Mouse (Mus musculus) ES-E14 (cell line): ENCODE data around the gene Tm2d3. TPM values are rescaled to one million over a fixed set of nuclear protein-coding genes. Genes with fewer than 3 reads are reported as not detected.

ENCODE experiments used
- DNase-seq: peaks from one replicate; pipeline ENCODE4 v3.0.0-alpha.2; 2013; ENCODE audit warnings: low read depth, low spot score
- H3K27ac ChIP-seq: 2 replicates; pipeline ENCODE4 v1.5.1; 2012; ENCODE audit warnings: low read depth, mild to moderate bottlenecking, low read length, moderate library complexity, mixed read lengths; ENCODE audit not compliant: poor library complexity, insufficient read depth, severe bottlenecking
- H3K36me3 ChIP-seq: 2 replicates; pipeline ENCODE4 v1.6.1; 2012; ENCODE audit warnings: mild to moderate bottlenecking, low read length, moderate library complexity, mixed read lengths; ENCODE audit not compliant: control insufficient read depth, poor library complexity, insufficient read depth, severe bottlenecking
- H3K4me1 ChIP-seq, 2 experiments: fragments of 150-350 bp in 1 of 2; sonication (generic) in 1 of 2; 2 replicates each; pipeline ENCODE4 v1.6.1; 2012; ENCODE audit warnings: low read length in 2 of 2, mild to moderate bottlenecking in 1 of 2, mixed read lengths in 1 of 2; ENCODE audit not compliant: control insufficient read depth in 2 of 2, insufficient read depth in 2 of 2, poor library complexity in 1 of 2
- H3K4me3 ChIP-seq, 2 experiments: fragments of 150-350 bp in 1 of 2; sonication (generic) in 1 of 2; 2 replicates each; pipeline ENCODE4 v1.5.1; 2012; ENCODE audit warnings: low read length in 2 of 2, low read depth in 1 of 2, mild to moderate bottlenecking in 1 of 2, mixed read lengths in 1 of 2; ENCODE audit not compliant: insufficient read depth in 1 of 2, poor library complexity in 1 of 2, severe bottlenecking in 1 of 2
- H3K9ac ChIP-seq: 2 replicates; pipeline ENCODE4 v1.6.1; 2012; ENCODE audit warnings: low read depth, mild to moderate bottlenecking, low read length, mixed read lengths; ENCODE audit not compliant: poor library complexity, insufficient read depth, severe bottlenecking
- H3K9me3 ChIP-seq: fragments of 150-350 bp; sonication (generic); 2 replicates; pipeline ENCODE4 v1.6.1; 2012; ENCODE audit warnings: low read depth, mild to moderate bottlenecking, low read length; ENCODE audit not compliant: control insufficient read depth, insufficient read depth
- CHD2 ChIP-seq: IDR thresholded peaks from 2 replicates; pipeline ENCODE4 v1.6.1; 2014; ENCODE audit warnings: mild to moderate bottlenecking, low read depth, low read length, inconsistent platforms
- HCFC1 ChIP-seq: IDR thresholded peaks from 2 replicates; pipeline ENCODE4 v1.6.1; 2012; ENCODE audit warnings: low read length, inconsistent platforms, borderline replicate concordance; ENCODE audit not compliant: insufficient read depth
- MAFK ChIP-seq: IDR thresholded peaks from 2 replicates; pipeline ENCODE4 v1.6.1; 2014; ENCODE audit warnings: mild to moderate bottlenecking, low read depth, low read length, inconsistent platforms; ENCODE audit not compliant: insufficient read depth
- ZC3H11A ChIP-seq: IDR thresholded peaks from 2 replicates; pipeline ENCODE4 v1.6.1; 2012; ENCODE audit warnings: low read depth, mild to moderate bottlenecking, inconsistent platforms, low read length, borderline replicate concordance
- ZNF384 ChIP-seq: IDR thresholded peaks from 2 replicates; pipeline ENCODE4 v1.6.1; 2012; ENCODE audit warnings: low read depth, low read length, inconsistent platforms
- in situ Hi-C, 2 experiments: fragments of 600-800 bp; cut with MboI; formaldehyde crosslinking; loops; one replicate each; pipeline ENCODE4 v1.15.1; 2025; ENCODE audit warnings: low sequenced_read_pairs in 2 of 2, inconsistent platforms in 1 of 2; ENCODE audit not compliant: unreplicated experiment in 2 of 2
- total RNA-seq: library from RNA; depleted of rRNA; stranded (reverse); fragments of 300-350 nt; gene quantifications from 2 replicates; pipeline ENCODE4 v1.2.3, GENCODE M21; 2012; rRNA removed

The Tm2d3 gene
- total RNA-seq, 1 experiment: 77.2 TPM

DNA sequence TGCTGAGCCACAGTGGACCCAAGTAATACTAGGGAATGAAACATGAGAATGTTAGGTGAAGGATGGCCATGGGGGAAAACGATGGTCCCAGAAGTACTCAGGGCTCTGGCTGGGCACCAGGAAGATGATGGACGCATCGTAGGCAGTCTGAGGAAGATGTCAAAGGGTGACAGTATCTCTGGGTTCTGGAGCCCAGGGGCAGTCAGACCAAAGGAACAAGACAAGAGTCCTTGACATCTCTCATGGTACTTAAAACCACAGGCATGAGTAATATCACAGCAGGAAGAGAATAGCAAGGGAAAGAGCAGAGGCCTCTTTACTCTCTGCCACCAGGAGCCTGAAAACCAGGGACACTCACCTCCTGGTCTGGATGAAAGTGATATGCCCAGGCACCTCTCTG, 44.3 kb downstream of the Tm2d3 start:
- no peak overlapping the region for H3K9ac ChIP-seq
- no peak overlapping the region for H3K4me3 ChIP-seq
- no peak overlapping the region for H3K27ac ChIP-seq
- in situ Hi-C loops: no loop called here
- DNase-seq: no peak
- TF ChIP-seq ZNF384: no peak
- TF ChIP-seq MAFK: no peak
- TF ChIP-seq HCFC1: no peak
- TF ChIP-seq ZC3H11A: no peak
- no peaks in the 10 kb centered on the region for H3K9me3 ChIP-seq
- H3K4me1 ChIP-seq: peaks cover 3 to 5% of the 10 kb centered on the region in 2 experiments; a peak in 2 of 4 replicates
- no peaks in the 10 kb centered on the region for H3K36me3 ChIP-seq

DNA sequence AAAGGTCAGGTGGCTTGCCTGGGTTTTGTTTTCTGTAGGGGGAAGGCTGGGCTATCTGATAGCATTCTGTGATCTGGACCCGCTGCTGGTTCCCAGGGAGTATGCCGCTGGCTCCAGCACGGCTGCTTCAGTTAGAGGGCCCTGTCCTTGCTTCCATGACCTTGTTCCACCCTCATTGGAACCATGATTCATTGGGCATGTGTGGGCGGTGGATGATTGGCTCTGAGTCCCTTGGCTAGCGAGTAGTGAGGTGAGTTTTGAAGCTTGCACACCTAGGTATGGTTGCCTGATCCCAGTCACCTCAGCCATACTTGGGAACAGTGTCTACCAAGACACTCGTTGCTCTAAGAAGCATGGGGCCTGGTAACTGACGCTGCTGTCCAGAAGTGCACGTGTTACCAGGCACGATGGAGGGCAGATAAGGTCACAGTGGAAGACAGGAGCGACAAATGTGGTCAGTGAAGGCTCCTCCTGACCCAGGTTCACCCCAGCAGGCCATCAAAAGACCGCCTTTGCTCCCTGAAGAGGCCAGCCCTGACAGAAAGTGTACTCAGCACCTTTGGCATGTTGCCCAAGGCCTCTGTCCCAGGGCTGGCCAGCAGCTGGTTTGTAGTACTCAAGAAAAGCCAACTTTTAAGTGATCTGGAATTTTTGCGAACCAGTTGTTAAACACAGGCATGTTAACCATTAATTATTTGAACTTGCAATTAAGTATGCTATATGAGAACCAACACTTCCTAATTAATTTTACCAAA, 46.5 kb downstream of the Tm2d3 start:
- no peak overlapping the region for H3K27ac ChIP-seq
- peaks cover 3% of the 10 kb centered on the region in 2 experiments; a peak in 1 of 4 replicates for H3K4me1 ChIP-seq
- DNase-seq: peak; percentile 21
- H3K9me3 ChIP-seq: no peaks in the 10 kb centered on the region
- no peaks in the 10 kb centered on the region for H3K36me3 ChIP-seq
- in situ Hi-C loops: no loop called here
- TF ChIP-seq ZC3H11A: no peak
- no peak for TF ChIP-seq HCFC1
- no peak for TF ChIP-seq MAFK
- no peak for TF ChIP-seq CHD2
- TF ChIP-seq ZNF384: no peak
- H3K9ac ChIP-seq: 0 out of 2 replicates have a peak overlapping the region, but pooled peaks have one; percentile 17
- H3K4me3 ChIP-seq: peak overlapping the region; percentile 44 to 58; a peak in 3 of 4 replicates

DNA sequence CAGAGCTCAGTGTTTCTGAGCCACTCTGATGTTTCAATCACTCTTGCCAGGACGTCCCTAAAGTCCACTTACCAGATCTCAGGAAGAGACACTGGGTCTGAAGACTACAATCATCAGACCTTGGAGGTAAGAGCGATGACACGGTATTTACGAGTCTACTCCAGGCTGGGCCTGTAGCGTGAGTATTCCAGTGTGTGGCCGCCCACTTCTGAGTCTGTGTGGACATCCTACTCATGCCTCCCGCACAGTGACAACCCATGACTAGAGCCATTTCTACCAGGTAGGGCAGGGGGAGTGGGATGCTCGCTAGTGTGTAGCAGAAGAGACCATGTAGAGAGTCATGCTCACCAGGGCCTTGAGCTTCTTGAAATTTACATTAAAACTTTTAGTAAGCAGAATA, 51.9 kb downstream of the Tm2d3 start:
- Histone ChIP-seq H3K9ac (no peak overlapping the region), H3K9me3 (no peaks in the 10 kb centered on the region), H3K27ac (no peak overlapping the region), H3K4me3 (no peak overlapping the region), H3K4me1 (0 out of 4 replicates have a peak, but pooled peaks cover 0 to 2% of the 10 kb centered on the region in 2 experiments), H3K36me3 (no peaks in the 10 kb centered on the region)
- no peak for TF ChIP-seq CHD2
- TF ChIP-seq ZC3H11A: no peak
- in situ Hi-C loops: no loop called here
- DNase-seq: no peak

GRCm38 (mm10) chr7:65747990-65748955, 57.3 kb downstream of the Tm2d3 start:
- Histone ChIP-seq H3K9ac (no peak overlapping the region), H3K4me1 (no peaks in the 10 kb centered on the region), H3K4me3 (no peak overlapping the region), H3K27ac (no peak overlapping the region), H3K9me3 (no peaks in the 10 kb centered on the region), H3K36me3 (no peaks in the 10 kb centered on the region)
- DNase-seq: no peak
- in situ Hi-C loops: no loop called here
- TF ChIP-seq MAFK: no peak
- no peak for TF ChIP-seq ZC3H11A
- TF ChIP-seq HCFC1: no peak
- no peak for TF ChIP-seq ZNF384
- TF ChIP-seq CHD2: no peak

Other genes with a start within 250 kb of the Tm2d3 start
- gene Tjp1, start 163.4 kb upstream of the Tm2d3 start, total RNA-seq: 36.1 and 39.3 TPM in 2 replicates
- gene Tarsl2, start 46.3 kb upstream of the Tm2d3 start, total RNA-seq: 3.0 and 3.2 TPM in 2 replicates
- 62.6 and 106 TPM in 2 replicates for gene Pcsk6, start 170.6 kb downstream of the Tm2d3 start, total RNA-seq